Mouse (Mus musculus) hindlimb bud, embryonic 11.5 days (tissue): Measurements from ENCODE around the gene Bid.
"Not testable (repeated sequence)": the region's sequence is repeated elsewhere in the genome, so short reads cannot be mapped to it uniquely, and the experiment has no call there.

Experiments
- DNase-seq: peaks from one replicate; pipeline ENCODE4 v3.0.0-alpha.2; 2012; ENCODE audit warnings: low read depth, low spot score; ENCODE audit errors: extremely low spot score

Bid gene

GRCm38 (mm10) chr6:120906521-120906920 is 10.1 kb downstream of the Bid start:
- DNase-seq = no peak

- no peak for DNase-seq
Measured at GRCm38 (mm10) chr6:120905111-120905510, 11.5 kb downstream of the Bid start.

DNA sequence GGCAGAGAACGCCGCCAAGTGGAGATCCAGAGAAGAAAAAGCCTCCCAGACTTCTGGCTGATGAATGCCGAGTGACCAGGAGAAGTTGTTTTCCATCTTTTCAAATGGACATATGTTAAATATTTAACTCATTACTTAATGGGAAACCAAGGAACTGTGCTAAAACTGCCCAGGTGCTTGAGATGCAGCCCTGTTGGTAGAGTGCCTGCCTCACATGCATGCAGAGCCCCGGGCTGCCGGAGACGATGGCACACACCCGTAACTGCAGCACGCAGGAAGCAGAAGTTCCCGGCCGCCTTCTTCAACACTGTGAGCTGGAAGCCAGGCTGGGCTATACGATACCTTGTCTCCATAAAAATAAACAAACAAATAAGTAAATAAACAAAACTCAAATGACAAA is 12.7 kb downstream of the Bid start:
- no peak for DNase-seq

GRCm38 (mm10) chr6:120903450-120903912 is 13.2 kb downstream of the Bid start:
- no peak for DNase-seq

DNA sequence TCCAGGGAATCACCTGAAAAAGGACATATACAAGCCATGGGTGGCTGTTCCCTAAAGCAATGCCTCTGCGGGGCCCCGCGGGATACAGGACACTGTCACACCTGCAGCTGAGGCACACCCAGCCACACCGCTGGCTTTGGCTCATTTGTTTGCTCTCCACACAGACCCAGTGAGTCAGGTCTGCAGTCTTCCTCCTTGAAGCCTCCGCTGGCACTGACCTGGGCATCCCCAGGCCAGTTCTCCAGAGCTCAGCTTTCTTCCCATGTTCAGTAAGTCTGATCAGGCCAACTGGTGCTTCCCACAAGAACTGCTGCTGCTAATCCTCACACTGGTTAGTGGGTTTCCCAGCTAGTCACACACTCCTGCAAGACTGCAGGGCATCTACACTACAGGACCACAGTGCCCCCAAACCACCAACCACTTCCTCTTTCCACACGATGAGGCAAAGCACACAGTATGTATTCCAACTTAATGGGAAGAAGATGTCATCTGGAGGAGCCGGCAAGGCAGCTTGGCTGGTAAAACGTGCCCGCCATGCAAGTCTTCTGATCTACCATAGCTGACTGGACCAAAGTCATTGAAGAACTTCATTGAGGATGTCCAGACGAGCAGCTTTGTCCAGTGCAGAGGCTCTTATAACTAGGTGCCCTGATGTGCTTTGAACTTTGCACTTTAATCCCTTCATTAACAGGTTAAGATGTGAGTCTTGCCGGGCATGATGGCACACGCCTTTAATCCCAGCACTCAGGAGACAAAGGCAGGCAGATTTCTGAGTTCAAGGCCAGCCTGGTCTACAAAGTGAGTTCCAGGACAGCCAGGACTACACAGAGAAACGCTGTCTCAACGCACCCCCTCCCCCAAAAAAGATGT is 14.6 kb downstream of the Bid start:
- no peak for DNase-seq

- DNase-seq = peak; percentile 33
Measured at GRCm38 (mm10) chr6:120898188-120898833, 18.3 kb downstream of the Bid start.

DNA sequence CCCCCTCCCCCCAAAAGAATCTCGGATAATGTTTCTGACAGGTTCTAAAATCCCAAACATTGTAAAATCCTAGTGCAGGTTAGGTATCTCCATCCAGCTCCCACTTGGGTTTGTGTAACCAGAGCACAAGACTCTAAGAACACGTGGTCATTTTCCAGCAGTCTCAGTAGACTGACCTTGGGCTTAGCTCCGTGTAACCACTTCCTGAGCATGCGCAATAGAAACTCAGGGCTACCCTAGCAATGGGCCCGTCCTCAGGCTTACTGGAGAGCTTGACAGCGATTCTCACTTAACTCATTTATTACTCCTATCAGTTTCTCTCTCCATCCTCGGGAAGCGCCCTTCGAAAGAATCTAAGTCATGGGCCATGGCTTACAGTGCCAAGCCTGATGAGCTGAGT is 22.1 kb downstream of the Bid start:
- DNase-seq = no peak

DNA sequence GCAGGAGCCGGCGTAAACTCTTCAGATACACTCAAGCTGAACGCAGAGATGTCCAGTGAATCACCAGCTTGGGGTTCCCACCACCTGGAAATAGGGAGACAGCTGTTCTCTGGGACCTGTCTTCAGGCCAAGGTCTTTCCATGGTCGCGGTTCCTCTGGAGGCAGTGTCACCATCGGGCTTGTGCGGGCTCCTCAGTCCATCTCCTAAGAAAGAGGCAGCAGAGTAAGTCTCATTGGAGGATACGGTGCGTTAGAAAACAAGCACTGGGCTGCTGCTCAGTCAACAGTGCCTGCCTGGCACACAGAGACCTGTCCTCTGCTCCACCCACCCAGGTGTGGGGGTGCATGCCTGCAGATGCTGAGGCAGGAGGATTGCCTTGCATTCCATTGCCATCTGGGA is 22.6 kb downstream of the Bid start:
- DNase-seq = no peak

DNA sequence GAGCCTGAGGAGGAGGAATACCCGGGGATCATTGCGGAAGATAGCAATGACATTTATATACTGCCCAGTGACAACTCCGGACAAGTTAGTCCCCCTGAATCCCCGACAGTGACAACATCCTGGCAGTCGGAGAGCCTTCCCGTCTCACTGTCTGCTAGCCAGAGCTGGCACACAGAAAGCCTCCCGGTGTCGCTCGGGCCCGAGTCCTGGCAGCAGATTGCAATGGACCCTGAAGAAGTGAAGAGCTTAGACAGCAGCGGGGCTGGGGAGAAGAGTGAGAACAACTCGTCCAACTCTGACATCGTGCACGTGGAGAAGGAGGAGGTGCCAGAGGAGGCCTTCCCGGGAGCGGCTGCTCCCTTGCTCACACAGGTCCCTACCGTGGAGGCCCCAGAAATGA is 30.0 kb downstream of the Bid start:
- no peak for DNase-seq

DNA sequence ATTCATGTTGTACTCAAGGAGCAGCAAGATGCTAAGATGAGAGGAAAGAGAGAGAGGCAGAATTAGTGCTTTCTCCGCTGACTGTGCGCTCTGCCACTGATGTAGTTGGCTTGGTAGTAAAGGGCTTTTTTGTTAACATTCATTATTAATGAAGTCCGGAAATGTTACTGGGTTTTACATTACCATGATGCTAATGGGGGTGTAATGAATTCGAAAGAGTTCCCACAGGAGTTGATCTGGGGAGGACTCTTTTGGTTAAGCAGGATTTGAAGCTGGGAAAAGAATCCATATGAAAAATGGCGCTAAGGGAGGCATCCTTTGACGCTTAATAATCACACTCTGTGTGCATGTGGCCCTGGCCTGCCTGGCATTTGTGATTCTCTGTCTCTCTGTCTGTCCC is 32.2 kb downstream of the Bid start:
- DNase-seq = no peak

- no peak for DNase-seq
Measured at GRCm38 (mm10) chr6:120879046-120879445, 37.6 kb downstream of the Bid start.

GRCm38 (mm10) chr6:120873874-120874273 is 42.8 kb downstream of the Bid start:
- no peak for DNase-seq

DNA sequence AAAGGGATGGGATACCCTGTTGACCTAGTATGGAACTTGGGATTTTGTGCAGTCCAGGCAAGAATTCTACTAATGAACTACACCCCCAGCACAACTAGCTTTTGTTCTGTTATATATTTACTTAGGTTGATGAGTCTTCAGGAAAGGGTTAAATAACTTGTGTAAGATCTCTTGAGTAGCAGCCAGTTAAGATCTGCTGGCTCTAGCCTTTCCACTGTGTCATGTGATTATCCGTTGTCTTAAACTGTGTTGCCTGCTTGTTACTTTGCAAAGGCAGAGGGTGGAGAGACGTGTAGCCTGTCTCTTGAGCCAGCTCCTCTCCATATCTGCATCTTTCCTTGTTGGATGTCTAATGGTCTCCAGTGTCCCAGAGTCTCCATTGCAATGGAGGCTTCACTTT is 45.4 kb downstream of the Bid start:
- DNase-seq = no peak

DNA sequence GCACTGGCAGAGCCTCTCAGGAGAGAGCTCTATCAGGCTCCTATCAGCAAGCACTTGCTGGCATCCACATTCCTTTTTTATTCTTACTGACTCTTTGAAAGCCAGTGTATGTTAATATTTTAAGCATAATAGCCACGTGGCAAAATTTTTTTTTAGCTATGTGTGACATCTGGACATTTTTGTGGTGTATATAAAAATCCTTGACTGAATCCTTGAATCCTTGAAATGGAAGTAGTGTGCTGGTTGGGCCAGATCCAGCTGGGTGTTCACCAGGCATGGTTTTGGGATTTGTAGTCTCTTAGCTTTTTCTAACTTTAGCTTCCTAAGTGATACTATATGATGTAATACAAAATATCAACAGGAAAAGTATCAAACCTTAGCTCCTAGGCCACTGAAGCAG is 47.8 kb downstream of the Bid start:
- no peak for DNase-seq

GRCm38 (mm10) chr6:120866051-120866814 is 50.4 kb downstream of the Bid start:
- DNase-seq = no peak

DNA sequence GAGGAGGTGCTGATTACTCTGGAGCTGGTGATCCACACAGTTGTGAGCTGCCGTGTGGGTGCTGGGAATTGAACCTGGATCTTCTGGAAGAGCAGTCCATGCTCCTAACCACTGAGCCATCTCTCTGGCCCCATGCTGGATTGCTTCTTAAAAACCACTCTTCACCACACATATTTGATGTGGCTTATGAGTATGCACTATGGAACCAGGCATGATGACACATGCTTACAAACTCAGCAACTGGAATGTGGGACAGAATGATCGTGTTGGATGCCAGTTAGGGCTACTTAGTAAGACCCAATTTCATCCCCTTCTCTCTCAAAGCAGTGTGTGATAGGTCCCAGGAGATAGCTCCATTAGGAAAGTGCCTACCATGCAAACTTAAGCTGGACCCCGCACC is 56.6 kb downstream of the Bid start:
- DNase-seq = no peak

DNA sequence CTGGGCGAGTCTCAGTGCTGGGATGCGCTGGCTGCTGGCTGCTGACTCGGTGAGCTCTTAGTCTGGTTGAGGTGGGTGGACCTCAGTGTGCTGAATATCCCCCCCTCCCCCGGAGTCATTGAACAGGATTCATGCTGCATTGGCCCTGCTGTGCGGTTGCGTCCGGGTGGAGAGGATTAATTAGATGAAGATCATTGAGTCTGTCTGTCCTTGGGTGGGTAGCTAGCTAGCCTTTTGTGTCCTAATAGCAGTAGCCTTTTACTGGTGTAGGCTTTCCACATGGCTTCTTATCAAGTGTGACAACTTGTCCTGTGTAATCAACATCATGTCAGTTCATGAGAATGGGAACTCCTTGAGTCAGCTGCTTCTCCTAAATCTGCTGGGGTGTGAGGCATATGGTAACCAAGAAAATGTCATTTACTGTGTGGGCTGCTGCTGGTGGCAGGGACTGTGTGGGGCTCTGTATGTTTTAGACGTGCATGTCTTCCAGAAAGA is 58.4 kb downstream of the Bid start:
- DNase-seq = no peak

DNA sequence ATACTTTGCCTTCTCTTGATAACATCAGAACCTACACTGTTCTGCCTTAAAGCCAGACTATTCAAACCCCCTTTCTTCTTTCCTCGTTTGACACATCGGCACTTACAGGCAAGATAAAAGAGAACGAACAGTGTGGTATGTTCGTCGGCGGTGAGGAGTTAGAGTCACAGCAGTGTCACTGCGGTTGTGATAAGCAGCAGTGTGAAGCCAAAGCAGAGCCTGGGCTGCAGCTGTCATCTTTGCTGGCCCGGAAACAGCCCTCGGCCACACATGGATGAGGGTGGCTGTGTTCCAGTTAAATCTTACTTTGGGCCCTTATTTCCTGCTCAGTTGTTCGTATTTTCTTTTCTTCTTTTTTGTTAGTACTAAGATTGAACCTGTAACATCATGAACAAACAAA is 62.2 kb downstream of the Bid start:
- DNase-seq = no peak

DNA sequence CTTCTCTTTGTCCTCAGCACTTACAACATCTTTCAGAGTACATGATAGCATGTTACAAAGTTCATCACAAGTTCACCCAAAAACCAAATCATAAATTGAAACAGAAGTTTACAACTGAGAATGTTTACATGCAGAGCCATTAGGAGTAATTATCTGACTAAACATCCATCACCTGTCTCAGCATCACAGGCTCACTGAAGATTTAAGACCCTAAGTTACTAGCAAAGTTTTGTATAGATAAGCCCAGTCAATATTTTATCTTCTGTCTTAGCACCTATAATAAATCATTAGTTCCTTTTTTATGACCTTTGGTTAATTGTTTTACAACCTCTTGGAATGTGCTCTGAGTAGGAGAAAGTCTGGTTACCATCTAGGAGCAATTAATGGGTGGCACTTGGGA is 65.9 kb downstream of the Bid start:
- not testable (repeated sequence) for DNase-seq
